Mouse (Mus musculus): ENCODE data around the gene Myh15. TPM values are rescaled to one million over a fixed set of nuclear protein-coding genes. Genes with fewer than 3 reads are reported as not detected.
"Not testable (repeated sequence)": the region's sequence is repeated elsewhere in the genome, so short reads cannot be mapped to it uniquely, and the experiment has no call there.

Myh15 gene
- polyA plus RNA-seq, 1 experiment from 2014 or later, result 0.23 TPM

GRCm38 (mm10) chr16:49193986-49194385 lies 136.7 kb downstream of the Myh15 start:
- H3K4me2 ChIP-seq (ENCODE audit: low read depth, severe bottlenecking), result no peak overlapping the region
- no peaks in the 10 kb centered on the region for H3K4me1 ChIP-seq (ENCODE audit: control insufficient read depth, insufficient read depth, low read length)
- no peak for ATAC-seq (ENCODE audit: insufficient number of reproducible peaks, low FRiP score, low TSS enrichment, low read depth)
- no peaks in the 10 kb centered on the region for H3K9me3 ChIP-seq (ENCODE audit: control insufficient read depth, low read length)
- no peak overlapping the region for H3K4me3 ChIP-seq (ENCODE audit: low read depth, low read length)
- no peaks in the 10 kb centered on the region for H3K27me3 ChIP-seq (ENCODE audit: control insufficient read depth, insufficient read depth, low read length)
- H3K9ac ChIP-seq (ENCODE audit: low read length), result no peak overlapping the region
- 86% methylated on average over 2 of the region's 2 CpGs for WGBS
- H3K27ac ChIP-seq (replicated peaks; ENCODE audit: low read depth, low read length), result no peak overlapping the region
- no peaks in the 10 kb centered on the region for H3K36me3 ChIP-seq (ENCODE audit: control insufficient read depth, insufficient read depth, low read length)
- DNase-seq (ENCODE audit: low spot score), result no peak

GRCm38 (mm10) chr16:49196290-49196689 lies 139.0 kb downstream of the Myh15 start:
- Histone ChIP-seq H3K9ac (ENCODE audit: low read length) (no peak overlapping the region), H3K4me1 (ENCODE audit: control insufficient read depth, insufficient read depth, low read length) (no peaks in the 10 kb centered on the region), H3K4me3 (ENCODE audit: low read depth, low read length) (no peak overlapping the region), H3K4me2 (ENCODE audit: low read depth, severe bottlenecking) (no peak overlapping the region), H3K36me3 (ENCODE audit: control insufficient read depth, insufficient read depth, low read length) (no peaks in the 10 kb centered on the region), H3K9me3 (ENCODE audit: control insufficient read depth, low read length) (no peaks in the 10 kb centered on the region), H3K27ac (replicated peaks; ENCODE audit: low read depth, low read length) (no peak overlapping the region), H3K27me3 (ENCODE audit: control insufficient read depth, insufficient read depth, low read length) (no peaks in the 10 kb centered on the region)
- ATAC-seq (ENCODE audit: insufficient number of reproducible peaks, low FRiP score, low TSS enrichment, low read depth) (no peak), DNase-seq (ENCODE audit: low spot score) (no peak)
- WGBS, result 46% methylated on average over 3 of the region's 3 CpGs

DNA sequence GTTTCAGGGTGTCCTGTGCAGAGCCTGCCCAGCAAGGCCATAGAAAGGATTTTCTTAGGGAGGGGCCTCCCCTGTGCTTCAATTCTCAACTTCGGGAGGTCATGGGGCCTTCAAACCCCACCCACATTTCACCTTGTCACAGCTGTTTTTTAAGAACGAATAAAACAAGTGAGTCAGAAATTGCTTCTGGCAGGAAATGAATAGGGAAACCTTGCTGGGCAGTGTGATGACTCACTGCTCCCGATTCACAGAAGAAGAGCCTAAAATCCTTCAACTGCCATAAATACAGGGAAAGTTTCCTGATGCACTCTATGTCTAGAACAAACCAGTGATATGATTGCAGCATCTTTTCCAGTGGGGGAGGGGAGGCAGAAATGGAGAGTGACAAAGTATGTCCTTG lies 140.7 kb downstream of the Myh15 start:
- H3K27ac ChIP-seq (replicated peaks; ENCODE audit: low read depth, low read length), result no peak overlapping the region
- no peaks in the 10 kb centered on the region for H3K9me3 ChIP-seq (ENCODE audit: control insufficient read depth, low read length)
- no peak for ATAC-seq (ENCODE audit: insufficient number of reproducible peaks, low FRiP score, low TSS enrichment, low read depth)
- no peak overlapping the region for H3K9ac ChIP-seq (ENCODE audit: low read length)
- no peak overlapping the region for H3K4me2 ChIP-seq (ENCODE audit: low read depth, severe bottlenecking)
- no peaks in the 10 kb centered on the region for H3K27me3 ChIP-seq (ENCODE audit: control insufficient read depth, insufficient read depth, low read length)
- no peaks in the 10 kb centered on the region for H3K36me3 ChIP-seq (ENCODE audit: control insufficient read depth, insufficient read depth, low read length)
- WGBS, result 50% methylated on average over 3 of the region's 3 CpGs
- no peak overlapping the region for H3K4me3 ChIP-seq (ENCODE audit: low read depth, low read length)
- no peak for DNase-seq (ENCODE audit: low spot score)
- no peaks in the 10 kb centered on the region for H3K4me1 ChIP-seq (ENCODE audit: control insufficient read depth, insufficient read depth, low read length)

DNA sequence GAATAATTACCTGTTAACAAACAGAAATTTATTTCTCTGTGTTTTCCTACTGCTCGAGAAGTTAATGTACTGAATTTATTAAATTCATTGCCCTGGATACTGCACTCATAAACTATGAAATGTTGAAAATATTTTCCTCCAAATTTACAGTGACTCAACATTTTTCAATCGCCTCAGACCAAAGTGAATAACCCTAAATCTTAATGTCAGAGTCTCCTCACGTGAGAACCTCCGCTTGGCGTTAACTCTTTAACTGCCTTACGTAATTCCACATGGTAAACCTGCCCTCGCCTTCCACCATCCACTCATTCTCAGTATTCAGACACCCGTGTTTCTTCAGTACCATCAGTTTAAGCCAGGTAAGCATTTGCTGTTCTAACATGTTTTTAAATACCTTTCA lies 166.4 kb downstream of the Myh15 start:
- no peaks in the 10 kb centered on the region for H3K27me3 ChIP-seq (ENCODE audit: control insufficient read depth, insufficient read depth, low read length)
- no peaks in the 10 kb centered on the region for H3K9me3 ChIP-seq (ENCODE audit: control insufficient read depth, low read length)
- ATAC-seq (ENCODE audit: insufficient number of reproducible peaks, low FRiP score, low TSS enrichment, low read depth), result no peak
- H3K4me2 ChIP-seq (ENCODE audit: low read depth, severe bottlenecking), result no peak overlapping the region
- H3K4me1 ChIP-seq (ENCODE audit: control insufficient read depth, insufficient read depth, low read length), result no peaks in the 10 kb centered on the region
- 69% methylated on average over 8 of the region's 8 CpGs for WGBS
- H3K4me3 ChIP-seq (ENCODE audit: low read depth, low read length), result no peak overlapping the region
- no peak for DNase-seq (ENCODE audit: low spot score)
- H3K27ac ChIP-seq (replicated peaks; ENCODE audit: low read depth, low read length), result no peak overlapping the region
- H3K9ac ChIP-seq (ENCODE audit: low read length), result no peak overlapping the region
- no peaks in the 10 kb centered on the region for H3K36me3 ChIP-seq (ENCODE audit: control insufficient read depth, insufficient read depth, low read length)

DNA sequence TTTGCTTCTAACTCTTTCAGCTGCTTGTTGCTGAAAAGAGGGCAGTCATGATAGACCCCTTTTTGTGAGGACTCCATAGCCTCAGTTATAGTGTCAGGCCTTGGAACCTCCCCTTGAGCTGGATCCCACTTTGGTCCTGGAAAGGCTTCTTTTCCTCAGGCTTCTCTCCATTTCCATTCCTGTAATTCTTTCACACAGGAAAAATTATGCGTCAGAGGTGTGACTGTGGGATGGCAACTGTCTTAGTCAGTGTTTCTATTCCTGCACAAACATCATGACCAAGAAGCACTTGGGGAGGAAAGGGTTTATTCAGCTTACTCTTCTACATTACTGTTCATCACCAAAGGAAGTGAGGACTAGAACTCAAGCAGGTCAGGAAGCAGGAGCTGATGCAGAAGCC lies 186.2 kb downstream of the Myh15 start:
- not testable (repeated sequence) for H3K27ac ChIP-seq (replicated peaks; ENCODE audit: low read depth, low read length); H3K9me3 ChIP-seq (ENCODE audit: control insufficient read depth, low read length); H3K4me2 ChIP-seq (ENCODE audit: low read depth, severe bottlenecking); H3K36me3 ChIP-seq (ENCODE audit: control insufficient read depth, insufficient read depth, low read length); H3K9ac ChIP-seq (ENCODE audit: low read length); ATAC-seq (ENCODE audit: insufficient number of reproducible peaks, low FRiP score, low TSS enrichment, low read depth); H3K4me3 ChIP-seq (ENCODE audit: low read depth, low read length); DNase-seq (ENCODE audit: low spot score); H3K27me3 ChIP-seq (ENCODE audit: control insufficient read depth, insufficient read depth, low read length); H3K4me1 ChIP-seq (ENCODE audit: control insufficient read depth, insufficient read depth, low read length)
- 95% methylated on average over 1 of the region's 1 CpGs for WGBS

Other genes with a start within 250 kb of the Myh15 start
- gene Retnlb, start 240.6 kb upstream of the Myh15 start, polyA plus RNA-seq (2014; fragmentation: Nextera tagmentation; extraction: Ambion mirVana), result not detected in 2 replicates
- gene Retnla, start 214.9 kb upstream of the Myh15 start, polyA plus RNA-seq (2014; fragmentation: Nextera tagmentation; extraction: Ambion mirVana), result not detected in 2 replicates
- gene Retnlg, start 184.9 kb upstream of the Myh15 start, polyA plus RNA-seq (2014; fragmentation: Nextera tagmentation; extraction: Ambion mirVana), result not detected in 2 replicates
- gene Dzip3, start 63.3 kb upstream of the Myh15 start, polyA plus RNA-seq (2014; fragmentation: Nextera tagmentation; extraction: Ambion mirVana), result 49.8 and 53.5 TPM in 2 replicates
- gene Cip2a, start 63.3 kb upstream of the Myh15 start, polyA plus RNA-seq (2014; fragmentation: Nextera tagmentation; extraction: Ambion mirVana), result 53.9 and 55.8 TPM in 2 replicates